Mouse (Mus musculus): Measurements from ENCODE around the gene Cks1b. TPM values are rescaled to one million over a fixed set of nuclear protein-coding genes. Genes with fewer than 3 reads are reported as not detected.

Cks1b gene
- total RNA-seq, 1 experiment = 190 TPM

GRCm38 (mm10) chr3:89424416-89425140 is 6.4 kb upstream of the Cks1b start:
- Histone ChIP-seq H3K4me3 (ENCODE audit: insufficient read depth in 1 of 2, low read depth in 1 of 2, low read length in 2 of 2, poor library complexity in 1 of 2, severe bottlenecking in 1 of 2) (no peak overlapping the region), H3K4me1 (ENCODE audit: control insufficient read depth in 2 of 2, insufficient read depth in 2 of 2, low read length in 2 of 2, poor library complexity in 1 of 2) (peaks cover 18 to 26% of the 10 kb centered on the region in 2 experiments), H3K27ac (ENCODE audit: insufficient read depth, low read depth, low read length, poor library complexity, severe bottlenecking) (no peak overlapping the region), H3K9ac (ENCODE audit: insufficient read depth, low read depth, low read length, poor library complexity, severe bottlenecking) (no peak overlapping the region), H3K9me3 (ENCODE audit: control insufficient read depth, insufficient read depth, low read depth, low read length) (no peaks in the 10 kb centered on the region), H3K36me3 (ENCODE audit: control insufficient read depth, insufficient read depth, low read length, poor library complexity, severe bottlenecking) (peaks cover 37% of the 10 kb centered on the region)
- DNase-seq (ENCODE audit: low read depth, low spot score) = no peak
- in situ Hi-C loops (cut with MboI; ENCODE audit: low sequenced_read_pairs in 2 of 2, unreplicated experiment in 2 of 2) = no loop called here
- no peak for TF ChIP-seq ZC3H11A (IDR thresholded peaks at IDR 0.05; ENCODE audit: borderline replicate concordance, low read depth, low read length)
- TF ChIP-seq CHD2 (IDR thresholded peaks at IDR 0.05; ENCODE audit: low read depth, low read length) = no peak
- no peak for TF ChIP-seq MAFK (IDR thresholded peaks at IDR 0.05; ENCODE audit: insufficient read depth, low read depth, low read length)
- TF ChIP-seq HCFC1 (IDR thresholded peaks at IDR 0.05; ENCODE audit: borderline replicate concordance, insufficient read depth, low read length) = no peak
- TF ChIP-seq ZNF384 (IDR thresholded peaks at IDR 0.05; ENCODE audit: low read depth, low read length) = no peak

GRCm38 (mm10) chr3:89422556-89423205 is 4.5 kb upstream of the Cks1b start:
- no peak for DNase-seq (ENCODE audit: low read depth, low spot score)
- H3K9me3 ChIP-seq (ENCODE audit: control insufficient read depth, insufficient read depth, low read depth, low read length) = no peaks in the 10 kb centered on the region
- H3K4me1 ChIP-seq (ENCODE audit: control insufficient read depth in 2 of 2, insufficient read depth in 2 of 2, low read length in 2 of 2, poor library complexity in 1 of 2) = peaks cover 18 to 26% of the 10 kb centered on the region in 2 experiments
- TF ChIP-seq ZNF384 (IDR thresholded peaks at IDR 0.05; ENCODE audit: low read depth, low read length) (no peak), MAFK (IDR thresholded peaks at IDR 0.05; ENCODE audit: insufficient read depth, low read depth, low read length) (no peak), ZC3H11A (IDR thresholded peaks at IDR 0.05; ENCODE audit: borderline replicate concordance, low read depth, low read length) (no peak), CHD2 (IDR thresholded peaks at IDR 0.05; ENCODE audit: low read depth, low read length) (no peak), HCFC1 (IDR thresholded peaks at IDR 0.05; ENCODE audit: borderline replicate concordance, insufficient read depth, low read length) (no peak)
- H3K9ac ChIP-seq (ENCODE audit: insufficient read depth, low read depth, low read length, poor library complexity, severe bottlenecking) = no peak overlapping the region; the same call in 1 of the 2 replicates
- H3K4me3 ChIP-seq (ENCODE audit: insufficient read depth in 1 of 2, low read depth in 1 of 2, low read length in 2 of 2, poor library complexity in 1 of 2, severe bottlenecking in 1 of 2) = peak overlapping the region; percentile 65 to 80; a peak in 3 of 4 replicates
- in situ Hi-C loops (cut with MboI; ENCODE audit: low sequenced_read_pairs in 2 of 2, unreplicated experiment in 2 of 2) = no loop called here
- H3K36me3 ChIP-seq (ENCODE audit: control insufficient read depth, insufficient read depth, low read length, poor library complexity, severe bottlenecking) = peaks cover 31% of the 10 kb centered on the region
- no peak overlapping the region for H3K27ac ChIP-seq (ENCODE audit: insufficient read depth, low read depth, low read length, poor library complexity, severe bottlenecking)

GRCm38 (mm10) chr3:89421810-89422473 is 3.8 kb upstream of the Cks1b start:
- H3K9me3 ChIP-seq (ENCODE audit: control insufficient read depth, insufficient read depth, low read depth, low read length) = no peaks in the 10 kb centered on the region
- peak overlapping the region; percentile 15; the same call in 1 of the 2 replicates for H3K27ac ChIP-seq (ENCODE audit: insufficient read depth, low read depth, low read length, poor library complexity, severe bottlenecking)
- peak overlapping the region; percentile 84 for H3K9ac ChIP-seq (ENCODE audit: insufficient read depth, low read depth, low read length, poor library complexity, severe bottlenecking)
- TF ChIP-seq ZC3H11A (IDR thresholded peaks at IDR 0.05; ENCODE audit: borderline replicate concordance, low read depth, low read length) (no peak), ZNF384 (IDR thresholded peaks at IDR 0.05; ENCODE audit: low read depth, low read length) (no peak), MAFK (IDR thresholded peaks at IDR 0.05; ENCODE audit: insufficient read depth, low read depth, low read length) (no peak), CHD2 (IDR thresholded peaks at IDR 0.05; ENCODE audit: low read depth, low read length) (no peak), HCFC1 (IDR thresholded peaks at IDR 0.05; ENCODE audit: borderline replicate concordance, insufficient read depth, low read length) (no peak)
- in situ Hi-C loops (cut with MboI; ENCODE audit: low sequenced_read_pairs in 2 of 2, unreplicated experiment in 2 of 2) = no loop called here
- no peak for DNase-seq (ENCODE audit: low read depth, low spot score)
- H3K4me3 ChIP-seq (ENCODE audit: insufficient read depth in 1 of 2, low read depth in 1 of 2, low read length in 2 of 2, poor library complexity in 1 of 2, severe bottlenecking in 1 of 2) = peak overlapping the region; percentile 65 to 80
- H3K36me3 ChIP-seq (ENCODE audit: control insufficient read depth, insufficient read depth, low read length, poor library complexity, severe bottlenecking) = peaks cover 25% of the 10 kb centered on the region
- H3K4me1 ChIP-seq (ENCODE audit: control insufficient read depth in 2 of 2, insufficient read depth in 2 of 2, low read length in 2 of 2, poor library complexity in 1 of 2) = peaks cover 20 to 26% of the 10 kb centered on the region in 2 experiments

GRCm38 (mm10) chr3:89421002-89421774 is 3.0 kb upstream of the Cks1b start:
- in situ Hi-C loops (cut with MboI; ENCODE audit: low sequenced_read_pairs in 2 of 2, unreplicated experiment in 2 of 2) = no loop called here
- Histone ChIP-seq H3K4me1 (ENCODE audit: control insufficient read depth in 2 of 2, insufficient read depth in 2 of 2, low read length in 2 of 2, poor library complexity in 1 of 2) (peaks cover 22 to 28% of the 10 kb centered on the region in 2 experiments), H3K9me3 (ENCODE audit: control insufficient read depth, insufficient read depth, low read depth, low read length) (no peaks in the 10 kb centered on the region), H3K27ac (ENCODE audit: insufficient read depth, low read depth, low read length, poor library complexity, severe bottlenecking) (peak overlapping the region; percentile 70), H3K36me3 (ENCODE audit: control insufficient read depth, insufficient read depth, low read length, poor library complexity, severe bottlenecking) (peaks cover 23% of the 10 kb centered on the region), H3K4me3 (ENCODE audit: insufficient read depth in 1 of 2, low read depth in 1 of 2, low read length in 2 of 2, poor library complexity in 1 of 2, severe bottlenecking in 1 of 2) (peak overlapping the region; percentile 65 to 80), H3K9ac (ENCODE audit: insufficient read depth, low read depth, low read length, poor library complexity, severe bottlenecking) (peak overlapping the region; percentile 84)
- TF ChIP-seq CHD2 (IDR thresholded peaks at IDR 0.05; ENCODE audit: low read depth, low read length) (no peak), ZNF384 (IDR thresholded peaks at IDR 0.05; ENCODE audit: low read depth, low read length) (no peak), MAFK (IDR thresholded peaks at IDR 0.05; ENCODE audit: insufficient read depth, low read depth, low read length) (peak; percentile 73), ZC3H11A (IDR thresholded peaks at IDR 0.05; ENCODE audit: borderline replicate concordance, low read depth, low read length) (no peak), HCFC1 (IDR thresholded peaks at IDR 0.05; ENCODE audit: borderline replicate concordance, insufficient read depth, low read length) (no peak)
- DNase-seq (ENCODE audit: low read depth, low spot score) = no peak

Data from ES-E14 (cell line).